Mouse (Mus musculus) cerebellum, adult 9-10 months (tissue): ENCODE results near the gene Hoxa13.

Source experiments
- DNase-seq: peaks from one replicate; pipeline ENCODE4 v3.0.0; 2022

The Hoxa13 gene

DNA sequence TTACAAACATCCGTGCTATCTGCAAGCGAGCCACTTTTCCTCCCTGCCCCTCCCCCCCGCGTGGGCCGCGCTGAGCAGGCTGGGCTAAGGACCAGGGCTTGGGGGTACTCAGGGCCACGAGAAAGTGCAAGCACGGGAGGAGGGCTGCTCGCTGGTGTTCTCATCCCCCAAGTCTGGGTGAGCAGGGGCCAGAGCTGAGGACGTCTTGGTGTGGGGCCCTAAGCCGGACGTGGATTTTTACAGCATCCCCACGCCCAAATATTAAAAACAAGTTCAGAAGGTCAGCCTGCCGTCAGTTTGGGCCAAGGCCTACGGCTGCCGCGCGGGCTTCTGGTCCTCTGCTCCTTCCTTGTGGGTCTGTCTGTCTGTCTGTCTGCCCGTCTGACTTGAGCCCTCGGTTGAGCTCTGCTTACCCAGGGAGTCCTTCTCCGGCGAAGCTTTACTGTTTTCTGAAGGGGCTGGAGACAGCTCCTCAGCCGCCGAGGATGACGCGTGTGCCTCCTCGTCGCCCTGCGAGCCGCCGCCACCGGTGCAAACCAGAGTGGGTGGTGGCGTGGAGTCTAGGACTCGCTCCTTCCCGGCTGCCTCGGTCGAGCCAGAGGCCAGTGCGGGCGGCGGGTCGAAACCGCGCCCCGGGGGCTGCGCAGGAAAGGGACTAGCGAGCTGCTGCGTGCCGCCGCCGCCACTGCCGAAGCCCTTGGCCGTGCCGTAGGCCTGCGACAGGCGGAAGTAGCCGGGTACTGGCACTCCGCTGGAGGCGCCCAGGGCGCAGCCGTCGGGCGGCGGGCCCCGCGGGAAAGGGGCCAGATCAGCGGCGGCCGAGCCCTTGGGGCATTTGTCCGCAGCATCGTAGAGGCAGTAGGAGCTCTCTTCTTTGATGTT lies 26.9 kb downstream of the Hoxa13 start:
- DNase-seq = no peak

DNA sequence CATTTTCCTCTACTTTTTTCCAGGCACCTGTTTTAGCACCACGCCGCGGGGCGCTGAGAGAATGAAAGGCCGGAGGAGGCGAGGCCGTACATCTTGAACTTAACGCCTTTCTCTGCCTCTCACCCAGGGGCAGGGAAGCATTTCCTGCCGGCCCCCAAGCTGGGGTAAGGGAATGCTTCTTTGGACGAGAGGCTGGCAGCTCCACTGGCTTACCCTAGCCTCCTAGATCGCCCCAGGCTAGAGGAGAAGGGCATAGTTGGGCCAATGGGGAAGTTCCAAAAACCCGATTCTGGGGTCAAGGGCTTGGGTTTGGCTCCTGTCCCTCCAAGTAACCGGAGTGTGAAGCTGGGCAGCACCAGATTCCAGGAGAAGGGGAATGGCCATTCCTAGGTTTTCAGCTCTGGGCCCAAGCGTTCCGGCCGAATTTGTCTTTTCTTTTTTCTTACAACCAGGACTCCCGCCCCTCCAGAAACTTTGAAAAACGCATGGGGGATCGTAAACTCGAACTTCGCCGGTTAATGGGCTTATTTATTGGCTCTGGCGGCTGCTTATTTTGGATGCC lies 27.6 kb downstream of the Hoxa13 start:
- DNase-seq = no peak

DNA sequence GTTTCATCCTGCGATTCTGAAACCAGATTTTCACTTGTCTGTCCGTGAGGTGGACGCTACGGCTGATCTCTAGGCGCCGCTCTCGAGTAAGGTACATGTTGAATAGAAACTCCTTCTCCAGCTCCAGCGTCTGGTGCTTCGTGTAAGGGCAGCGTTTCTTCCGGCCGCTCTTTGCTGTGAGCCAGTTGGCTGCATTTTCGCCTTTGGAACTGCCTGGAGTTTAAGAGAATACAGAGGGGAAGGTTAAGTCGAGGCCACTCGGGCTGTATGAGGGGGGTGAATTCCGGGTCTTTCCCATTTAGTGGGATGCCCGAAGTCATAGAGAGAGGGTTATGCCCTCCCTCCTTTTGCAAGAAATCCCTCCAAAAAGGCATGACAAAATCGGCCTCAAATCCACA lies 28.1 kb downstream of the Hoxa13 start:
- DNase-seq = no peak

DNA sequence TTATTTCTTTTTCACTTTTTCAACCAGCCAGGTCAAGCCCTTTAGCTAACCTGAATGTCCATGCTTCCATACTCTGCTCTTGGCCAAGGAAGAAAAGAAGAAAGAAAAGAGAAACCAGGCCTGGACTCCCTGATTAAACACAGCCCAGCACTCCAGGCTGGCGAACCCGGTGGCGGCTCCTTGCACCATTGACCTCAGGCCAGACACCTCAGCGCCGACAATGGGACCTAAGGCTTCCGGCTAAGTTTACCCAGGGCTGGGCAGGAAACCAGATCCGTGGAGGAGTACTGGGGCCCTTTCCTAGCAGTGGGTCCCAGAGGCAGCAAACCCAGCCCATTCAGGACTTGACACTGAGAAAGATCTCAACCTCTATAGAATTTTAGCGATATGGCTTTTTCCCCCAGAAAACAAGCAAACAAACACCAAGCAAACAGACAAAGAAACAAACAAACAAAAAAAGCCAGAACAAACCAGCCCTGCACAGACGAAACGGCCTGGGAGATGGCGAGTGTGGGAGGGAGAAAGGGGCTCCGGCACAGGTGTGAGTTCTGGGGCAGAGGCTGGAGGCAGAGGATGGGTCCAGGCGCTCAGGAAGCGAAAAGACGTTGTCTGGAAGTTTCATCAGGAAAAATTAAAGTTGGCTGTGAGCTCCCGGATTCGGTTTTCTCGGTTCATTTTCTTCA lies 28.7 kb downstream of the Hoxa13 start:
- DNase-seq = no peak

DNA sequence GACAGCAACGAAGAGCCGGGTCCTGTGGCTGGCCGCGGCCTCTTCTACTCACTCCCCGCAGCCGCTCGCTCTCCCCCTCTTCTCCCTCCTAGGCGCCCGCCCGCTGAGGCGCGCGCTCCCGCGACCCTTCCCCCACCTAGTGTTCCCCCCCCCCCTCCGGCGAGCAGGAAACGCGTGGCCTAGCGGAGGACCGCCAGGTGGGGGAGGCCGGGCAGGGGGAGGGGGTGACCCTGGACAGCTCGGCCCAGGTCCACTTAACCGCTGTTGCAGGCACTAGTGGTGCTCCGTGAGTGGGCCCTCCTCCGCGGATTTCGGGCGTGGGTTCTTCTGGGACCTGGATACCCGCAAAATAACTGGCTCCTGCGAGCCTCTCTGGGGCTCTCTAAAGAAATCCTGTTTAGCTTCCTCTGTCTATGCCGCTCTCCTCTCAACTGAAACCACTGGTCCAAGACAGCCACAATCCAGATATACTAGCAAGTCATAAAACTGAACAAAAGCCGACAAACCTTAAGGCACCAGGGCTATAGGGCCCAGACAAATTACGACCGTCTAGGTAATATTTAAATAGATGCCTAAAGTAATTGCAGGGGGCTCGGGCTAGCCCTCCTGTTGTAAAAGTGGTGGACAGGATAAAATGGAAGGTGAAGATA lies 30.0 kb downstream of the Hoxa13 start, which contains the start of gene Hoxa9:
Gene Hoxa9 (minus strand): TSS at position 574 of the 650 bp plus-strand sequence.
- DNase-seq = no peak

DNA sequence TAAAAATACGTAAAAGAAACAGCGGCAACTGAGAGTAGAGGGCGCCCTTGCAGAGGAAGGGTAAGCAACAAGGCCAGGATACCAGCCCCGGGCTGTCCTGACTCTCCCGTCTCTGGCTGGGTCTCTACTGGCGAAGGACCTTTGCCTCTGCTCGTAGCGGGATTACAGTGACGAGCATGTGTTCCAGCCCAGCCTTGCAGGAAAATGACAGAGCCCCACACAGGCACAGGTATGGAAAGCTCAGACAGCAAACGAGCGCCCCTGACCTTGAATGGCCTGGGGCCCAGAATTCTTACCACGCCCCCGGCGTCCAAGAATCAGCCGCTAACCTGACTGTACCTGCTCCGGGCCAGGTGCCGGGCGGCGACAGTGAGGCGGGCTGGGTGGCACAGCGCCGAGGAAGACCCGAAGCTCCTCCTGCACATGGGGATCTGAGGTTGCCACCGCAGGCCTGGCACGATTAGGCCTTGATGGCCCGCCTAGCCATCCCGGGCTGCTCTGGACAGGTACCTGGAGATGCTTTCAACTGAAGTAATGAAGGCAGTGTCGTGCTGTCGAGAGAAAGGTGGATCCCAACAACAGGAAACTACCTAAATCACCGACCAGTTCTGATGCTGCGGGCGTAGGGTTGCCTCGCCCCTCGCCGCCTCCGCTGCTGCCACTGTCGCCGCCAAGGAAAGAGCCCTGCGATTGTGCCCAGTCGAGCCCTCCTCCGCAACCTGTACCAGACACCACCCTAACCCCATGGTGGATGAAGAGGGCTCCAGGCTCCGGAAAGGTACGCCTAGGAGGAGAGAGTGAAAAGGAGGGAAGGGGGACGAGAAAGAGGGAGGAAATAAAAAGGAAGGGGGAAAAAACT lies 30.9 kb downstream of the Hoxa13 start:
- no peak for DNase-seq

DNA sequence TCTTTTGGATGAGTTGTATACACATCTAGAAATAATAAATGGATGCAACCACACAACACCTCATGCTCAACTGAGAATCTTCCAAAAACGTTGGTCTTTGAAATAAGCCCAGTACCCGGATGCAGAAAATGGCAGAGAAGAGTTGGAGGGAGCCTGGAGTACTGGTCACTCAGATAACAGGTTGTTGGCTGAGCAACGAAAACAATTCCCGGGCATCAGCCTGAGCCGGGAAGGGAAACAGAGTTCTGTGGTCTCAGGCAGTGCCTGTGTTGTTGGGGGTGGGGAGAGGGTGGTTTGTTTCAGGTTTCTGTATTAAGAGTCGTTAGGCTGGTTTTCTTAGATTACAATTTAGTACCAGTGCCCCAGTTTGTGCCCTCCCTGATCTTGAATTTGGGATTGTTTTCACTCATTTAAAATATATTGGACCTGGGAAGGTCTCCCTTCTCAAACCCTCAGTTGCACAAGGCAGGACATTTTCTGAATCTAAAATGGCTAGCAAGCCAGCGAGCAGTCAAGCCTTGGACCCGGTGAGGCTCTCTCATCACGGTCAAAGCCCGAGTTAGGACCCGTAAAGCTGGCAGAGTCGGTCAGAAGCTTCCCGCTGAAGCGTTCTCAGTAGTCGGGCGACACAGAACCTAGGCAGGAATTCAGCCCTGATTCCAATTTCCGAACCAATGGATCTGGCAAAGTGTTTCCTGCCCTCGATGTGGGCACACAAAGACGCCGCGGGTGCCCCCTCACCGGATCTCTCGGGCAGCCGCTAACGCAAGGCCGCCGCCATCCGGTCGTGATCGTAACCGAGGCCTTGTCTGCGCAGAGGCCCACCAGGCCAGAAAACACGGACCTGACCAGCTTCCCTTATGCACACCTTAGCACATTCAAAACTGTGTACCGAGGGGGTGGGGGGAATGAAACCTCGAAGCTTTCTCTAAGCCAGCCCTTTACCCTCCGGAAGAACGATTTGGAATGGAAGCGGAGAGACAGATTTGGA lies 31.9 kb downstream of the Hoxa13 start:
- DNase-seq = no peak

DNA sequence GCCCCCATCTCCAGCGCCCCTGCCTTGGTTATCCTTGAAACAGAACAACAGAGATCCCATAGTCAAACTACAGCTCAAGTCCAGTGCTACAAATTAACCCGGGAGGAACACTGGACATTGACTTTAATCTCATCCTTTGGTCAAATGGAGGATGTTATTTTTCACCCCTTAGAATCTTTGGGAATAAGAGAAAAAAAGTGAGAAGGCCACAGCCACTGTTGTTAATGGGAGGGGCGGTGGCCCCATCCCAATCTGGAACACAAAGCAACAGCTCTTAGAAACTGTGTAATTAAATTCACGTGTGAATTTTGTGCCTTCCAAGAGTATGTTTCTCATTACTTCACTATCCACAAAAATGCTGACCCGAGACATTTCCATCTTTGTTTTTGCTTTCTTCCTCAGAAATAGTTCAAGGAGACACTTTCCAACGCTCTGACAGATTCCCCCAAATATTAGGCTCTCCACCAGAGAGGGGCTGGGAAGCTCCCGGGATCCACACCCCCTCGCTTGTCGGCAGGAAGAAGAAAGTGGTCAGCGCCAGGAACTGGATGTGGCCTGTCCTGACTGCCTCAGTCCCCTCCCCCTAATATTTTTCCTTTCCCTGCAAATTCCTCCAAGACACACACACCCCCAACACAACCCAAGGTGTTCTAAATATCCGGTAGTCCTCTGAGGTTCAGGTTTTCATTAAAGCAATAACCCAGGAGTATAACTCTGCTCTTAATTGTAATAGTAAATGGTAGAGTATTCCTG lies 33.0 kb downstream of the Hoxa13 start:
- no peak for DNase-seq

DNA sequence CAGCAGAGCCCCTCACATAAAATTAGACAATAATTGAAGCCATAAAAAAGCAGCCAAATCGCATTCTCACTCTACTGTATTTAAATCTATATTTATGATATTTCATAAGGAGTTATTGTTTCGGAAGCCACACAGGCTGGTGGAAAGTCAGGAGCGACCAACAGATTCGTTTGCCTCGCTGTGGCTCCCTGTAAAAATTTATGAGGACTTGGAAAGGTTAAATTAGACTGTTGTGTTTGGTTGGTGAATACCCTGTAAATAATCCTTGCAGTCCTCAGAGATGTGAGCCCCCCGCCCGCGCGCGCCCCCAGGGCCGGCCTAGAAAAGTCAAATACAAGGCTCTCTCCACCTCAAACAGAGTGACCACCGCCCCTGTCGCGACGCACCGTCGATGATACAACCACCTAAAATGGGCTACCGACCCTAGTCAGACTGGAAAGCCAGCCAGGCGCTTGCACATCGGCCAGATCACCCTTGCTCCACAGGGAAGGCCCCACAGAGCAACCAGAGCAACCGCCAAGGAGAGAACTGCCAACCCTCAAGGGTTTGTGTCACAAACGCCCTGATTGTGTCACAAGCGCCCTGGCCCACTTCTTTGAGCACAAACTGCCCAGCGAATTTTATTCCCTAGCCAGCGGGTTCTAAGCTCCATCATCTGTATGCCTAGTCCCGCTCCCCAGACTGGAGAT lies 34.0 kb downstream of the Hoxa13 start:
- no peak for DNase-seq

DNA sequence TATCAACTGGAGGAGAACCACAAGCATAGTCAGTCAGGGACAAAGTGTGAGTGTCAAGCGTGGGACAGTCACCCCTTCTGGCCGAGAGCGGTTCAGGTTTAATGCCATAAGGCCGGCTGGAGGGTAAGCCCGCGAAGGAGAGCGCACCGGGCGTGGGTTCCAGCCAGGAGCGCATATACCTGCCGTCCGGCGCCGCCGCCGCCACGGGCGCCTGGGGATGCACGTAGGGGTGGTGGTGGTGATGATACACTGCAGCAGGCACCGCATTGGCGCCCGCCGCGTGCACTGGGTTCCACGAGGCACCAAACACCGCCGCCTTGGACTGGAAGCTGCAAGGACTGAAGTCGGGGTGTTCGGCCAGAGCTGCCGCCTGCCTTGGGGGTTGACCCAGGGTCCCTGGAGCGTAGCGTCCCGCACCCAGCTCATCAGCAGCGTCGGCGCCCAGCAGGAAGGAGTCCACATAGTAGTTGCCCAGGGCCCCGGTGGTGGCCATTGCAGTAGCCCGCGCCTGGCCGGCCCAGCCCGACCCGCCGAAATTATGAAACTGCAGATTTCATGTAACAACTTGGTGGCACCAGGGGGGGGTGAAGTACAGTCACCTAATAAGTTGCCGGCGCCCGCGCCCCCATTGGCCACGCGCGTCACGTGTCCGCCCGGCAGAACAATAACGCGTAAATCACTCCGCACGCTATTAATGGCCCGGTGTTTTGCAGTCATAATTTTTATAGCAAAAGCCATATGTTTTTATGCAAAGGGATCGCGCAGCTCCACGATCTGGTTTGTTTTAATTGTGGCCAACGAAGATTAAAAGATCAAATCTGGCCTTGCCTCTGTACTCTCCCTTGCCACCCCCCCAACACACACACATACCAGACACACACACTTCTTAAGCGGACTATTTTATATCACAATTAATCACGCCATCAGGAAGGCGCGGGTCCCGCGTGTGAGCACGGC lies 34.8 kb downstream of the Hoxa13 start:
- DNase-seq = no peak

DNA sequence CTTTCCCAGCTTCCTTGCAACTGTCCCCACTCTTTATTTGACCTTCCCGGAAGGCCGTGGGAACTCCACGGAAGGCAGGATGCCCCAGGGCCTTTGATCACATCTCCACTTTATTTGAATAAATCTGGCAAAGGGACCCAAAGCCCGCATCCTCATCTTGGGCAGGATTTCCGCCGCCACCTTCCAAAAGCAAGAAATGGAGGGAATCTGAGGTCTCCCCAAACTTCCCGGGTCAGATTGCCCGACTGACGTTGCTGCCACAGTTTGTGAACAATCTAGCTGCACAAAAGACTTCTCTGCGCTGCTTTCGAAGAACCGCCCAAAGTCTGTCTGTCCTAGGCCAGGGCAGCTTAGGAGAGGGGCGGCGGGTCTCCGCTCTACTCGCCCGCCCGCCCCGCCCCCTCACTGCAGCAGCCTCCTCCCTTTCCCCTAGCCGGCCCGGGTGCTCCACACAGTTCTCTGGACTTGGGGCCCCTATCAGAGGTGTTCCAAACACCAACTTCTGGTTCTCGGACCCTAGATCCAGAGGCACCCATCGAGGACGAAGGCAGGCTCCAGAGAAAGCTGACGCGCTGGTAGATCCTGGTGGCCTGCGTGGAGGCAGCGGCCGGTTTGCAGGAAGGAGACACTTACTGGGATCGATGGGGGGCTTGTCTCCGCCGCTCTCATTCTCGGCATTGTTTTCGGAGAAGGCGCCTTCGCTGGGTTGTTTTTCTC lies 35.6 kb downstream of the Hoxa13 start:
- DNase-seq = no peak

DNA sequence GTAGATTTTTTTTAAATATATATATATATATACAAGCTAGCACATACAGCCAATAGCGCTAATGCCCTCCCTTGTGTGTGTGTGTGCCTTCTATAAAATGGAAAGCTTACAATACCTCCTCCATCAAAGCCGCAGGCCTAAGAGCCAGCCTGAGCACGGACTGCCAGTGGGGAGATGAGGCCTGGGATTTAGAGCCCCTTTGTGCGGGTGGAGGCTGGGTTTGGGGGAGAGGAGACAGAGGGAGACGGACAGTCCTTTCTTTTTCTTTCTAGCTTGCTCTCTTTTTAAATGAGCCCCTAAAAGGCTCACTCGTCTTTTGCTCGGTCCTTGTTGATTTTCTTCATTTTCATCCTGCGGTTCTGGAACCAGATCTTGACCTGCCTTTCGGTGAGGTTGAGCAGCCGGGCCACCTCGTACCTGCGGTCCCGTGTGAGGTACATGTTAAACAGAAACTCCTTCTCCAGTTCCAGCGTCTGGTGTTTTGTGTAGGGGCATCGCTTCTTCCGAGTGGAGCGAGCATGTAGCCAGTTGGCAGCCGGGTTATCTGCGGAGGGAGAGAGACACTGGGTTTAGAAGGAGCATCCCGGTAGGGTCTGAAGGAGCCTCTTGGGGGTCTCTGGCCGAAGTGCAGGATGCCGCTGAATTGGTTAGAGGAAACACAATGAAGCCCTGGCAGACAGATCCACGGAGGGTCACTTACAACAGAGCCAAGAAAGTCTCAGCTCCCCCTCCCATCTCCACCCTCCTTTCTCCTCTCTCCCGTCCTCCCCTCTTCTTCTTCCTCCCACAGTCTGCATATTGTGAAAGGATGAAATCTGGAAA lies 36.5 kb downstream of the Hoxa13 start:
- DNase-seq = no peak

DNA sequence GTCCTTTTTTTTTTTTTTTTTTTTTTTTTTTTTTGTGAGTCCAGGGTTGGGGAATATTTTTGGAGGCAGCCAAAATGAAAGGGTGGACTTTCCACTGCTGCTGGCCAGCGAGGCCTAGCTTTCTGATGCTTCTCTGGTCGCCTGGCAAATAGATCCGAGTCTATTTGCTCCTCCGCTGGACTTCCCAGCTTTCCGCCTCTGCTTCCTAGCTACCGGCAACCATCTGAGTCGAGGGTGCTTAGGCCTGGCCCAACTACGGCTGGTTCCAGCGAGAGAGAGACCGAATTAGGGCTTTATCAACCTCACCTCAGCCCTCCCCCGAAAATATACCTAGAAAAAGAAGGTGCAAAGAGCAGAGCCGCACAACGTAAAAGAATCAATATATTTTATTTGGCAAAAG lies 38.0 kb downstream of the Hoxa13 start:
- DNase-seq = no peak

DNA sequence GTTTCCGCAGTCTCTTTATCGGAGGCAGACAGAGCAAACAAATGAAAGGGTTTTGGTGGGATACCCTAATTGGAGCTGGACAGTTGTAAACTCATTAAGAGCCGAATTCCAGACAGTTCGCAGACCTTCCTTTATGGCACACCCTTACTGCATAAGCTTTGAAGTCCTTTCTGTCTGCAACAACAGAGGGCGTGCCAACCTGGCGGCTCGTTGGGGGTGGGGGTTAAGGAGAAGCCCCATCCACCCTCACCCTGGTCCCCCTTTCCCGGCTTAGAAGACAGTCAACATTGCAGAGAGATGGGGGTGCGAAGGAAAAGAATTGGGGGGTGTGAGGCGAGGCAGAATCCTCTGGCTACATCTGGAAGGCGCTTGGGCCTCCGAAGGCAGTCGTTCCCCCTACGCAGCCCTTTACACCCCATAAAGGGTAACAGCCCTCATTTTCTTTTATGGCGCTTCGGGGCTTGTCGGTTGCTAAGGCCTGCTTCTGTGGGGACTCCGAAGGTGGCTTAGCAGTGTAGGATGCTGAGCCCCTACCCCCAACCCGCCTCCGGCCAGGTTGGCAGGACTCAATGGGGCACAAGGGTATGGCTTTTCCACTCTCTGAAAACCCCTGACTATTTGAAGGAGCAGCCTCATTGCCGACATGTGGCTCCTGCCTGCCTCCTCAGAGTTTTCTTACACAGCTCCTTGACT lies 38.5 kb downstream of the Hoxa13 start:
- no peak for DNase-seq

DNA sequence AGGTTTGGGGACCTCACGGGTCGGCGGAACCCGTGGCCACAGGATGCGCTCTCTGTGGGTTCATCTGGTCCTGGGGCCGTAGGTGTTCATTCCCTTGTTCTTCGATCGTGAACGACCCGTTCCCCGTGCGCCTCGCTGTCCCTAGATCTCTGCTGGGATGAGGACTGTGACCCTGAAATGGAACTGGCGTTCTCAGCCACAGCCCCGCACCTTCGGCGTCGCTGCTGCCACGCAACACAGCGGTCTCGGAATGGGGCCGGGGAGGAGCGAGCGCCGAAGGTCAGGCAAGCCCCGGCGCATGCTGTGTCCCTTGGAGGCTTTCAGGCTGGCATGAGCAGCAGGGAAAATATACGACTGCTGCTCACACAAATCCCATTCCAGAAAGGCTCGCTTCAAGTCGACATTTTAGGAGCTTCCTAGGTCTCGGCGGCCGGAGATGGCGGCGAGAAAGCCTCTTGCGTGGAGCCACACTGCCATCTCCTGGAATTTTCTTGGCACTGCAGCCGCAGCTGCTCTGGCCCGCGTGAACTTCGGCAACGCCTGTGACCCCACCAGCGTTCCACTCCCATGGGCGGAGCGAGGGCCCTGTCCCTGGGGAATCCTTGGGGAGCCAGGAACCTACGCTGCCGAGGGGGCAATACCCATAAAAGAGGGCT lies 39.2 kb downstream of the Hoxa13 start, which contains the start of gene Hoxa7:
Gene Hoxa7 (minus strand): TSS at position 518 of the 656 bp plus-strand sequence.
- peak; percentile 72 for DNase-seq
